Mouse (Mus musculus) heart, adult 2 months (tissue): ENCODE measurements at regions not wholly inside any gene's neighbourhood (a gene's known extent, or its start where the extent isn't known, plus 50 kb on each side); places are given as distances from the start of the nearest gene placed in this dataset.

Experiments
- CTCF ChIP-seq: fragments of 200-600 bp; IDR thresholded peaks from 2 replicates; pipeline ENCODE4 v1.8.1; 2022; ENCODE audit warnings: antibody characterized with exemption, mild to moderate bottlenecking, moderate library complexity
- EP300 ChIP-seq: fragments of 200-500 bp; IDR thresholded peaks from 2 replicates; pipeline ENCODE4 v1.6.1; 2011; ENCODE audit warnings: low read depth, low read length, control low read depth; ENCODE audit not compliant: insufficient read depth
- POLR2A ChIP-seq: fragments of 200-500 bp; IDR thresholded peaks from 2 replicates; pipeline ENCODE4 v1.6.1; 2011; ENCODE audit warnings: mild to moderate bottlenecking, low read depth, low read length, control low read depth; ENCODE audit not compliant: insufficient read depth

GRCm38 (mm10) chr2:95524590-95525266 is 793.2 kb upstream of the Lrrc4c start:
- TF ChIP-seq CTCF = no peak
- no peak for TF ChIP-seq POLR2A
- TF ChIP-seq EP300 = no peak
